Mouse (Mus musculus) left cerebral cortex, adult 9 months (tissue): Measurements from ENCODE around the gene Rai1.
A peak's percentile ranks its signal among the peaks of the same experiment; 100 is the strongest.

Source experiments
- DNase-seq, 2 experiments: peaks; one replicate each; pipeline ENCODE4 v3.0.0; 2022; ENCODE audit warnings: low spot score in 2 of 2

Gene Rai1

GRCm38 (mm10) chr11:60192534-60192933, 87.7 kb downstream of the Rai1 start:
- no peak for DNase-seq

GRCm38 (mm10) chr11:60193556-60193955, 88.7 kb downstream of the Rai1 start:
- no peak for DNase-seq

- no peak for DNase-seq
These were observed 90.3 kb downstream of the Rai1 start for GRCm38 (mm10) chr11:60195108-60195507.

DNA sequence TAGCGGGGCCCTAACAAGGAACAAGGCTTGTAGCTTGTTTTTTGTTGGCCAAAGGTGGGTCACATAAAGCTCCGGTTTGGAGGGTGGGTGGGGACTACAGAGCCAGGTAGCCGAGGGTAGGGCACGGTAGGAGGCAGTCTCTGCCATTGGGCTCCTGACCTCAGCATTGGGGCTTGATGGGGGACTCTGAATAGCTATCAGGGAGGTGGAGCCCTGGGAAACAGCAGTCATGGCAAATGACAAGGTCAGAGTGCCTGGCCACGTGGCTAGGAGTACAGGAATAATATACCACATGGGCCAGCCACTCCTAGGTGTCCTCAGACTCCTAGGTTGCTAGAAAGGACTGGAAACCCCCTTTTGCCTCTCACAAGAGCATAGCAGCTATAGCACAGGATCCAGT, 91.5 kb downstream of the Rai1 start:
- DNase-seq: no peak

DNA sequence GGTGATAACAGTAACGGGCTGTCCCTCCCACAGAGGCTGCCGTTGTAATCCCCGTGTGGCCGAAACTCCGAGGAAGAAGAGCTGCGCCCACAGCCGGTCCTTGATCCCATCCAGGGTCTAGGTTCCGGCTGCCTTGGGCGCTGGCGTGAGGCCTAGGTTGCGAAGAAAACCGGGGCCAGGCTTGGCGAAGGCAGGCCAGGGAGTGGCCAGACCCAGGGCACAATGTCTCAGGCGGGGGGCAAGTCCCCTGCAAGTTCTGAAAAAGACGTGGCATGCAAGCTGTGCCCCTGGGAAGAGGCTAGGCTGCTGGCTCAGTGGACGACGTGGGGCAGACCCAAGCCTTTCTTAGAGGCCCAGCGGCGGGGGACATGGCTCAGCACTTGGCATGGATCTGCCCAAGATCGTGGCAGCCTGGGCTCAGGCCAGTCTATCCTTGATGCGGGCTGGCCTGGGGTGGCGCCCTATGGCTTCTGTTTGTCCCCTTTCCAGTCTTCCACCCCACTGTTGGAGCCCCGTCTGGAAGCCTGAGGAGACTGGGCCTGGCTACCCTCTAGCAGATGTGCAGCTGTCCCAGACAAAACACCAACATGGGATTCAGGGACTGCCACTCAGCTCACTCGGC, 93.3 kb downstream of the Rai1 start:
- no peak for DNase-seq

DNA sequence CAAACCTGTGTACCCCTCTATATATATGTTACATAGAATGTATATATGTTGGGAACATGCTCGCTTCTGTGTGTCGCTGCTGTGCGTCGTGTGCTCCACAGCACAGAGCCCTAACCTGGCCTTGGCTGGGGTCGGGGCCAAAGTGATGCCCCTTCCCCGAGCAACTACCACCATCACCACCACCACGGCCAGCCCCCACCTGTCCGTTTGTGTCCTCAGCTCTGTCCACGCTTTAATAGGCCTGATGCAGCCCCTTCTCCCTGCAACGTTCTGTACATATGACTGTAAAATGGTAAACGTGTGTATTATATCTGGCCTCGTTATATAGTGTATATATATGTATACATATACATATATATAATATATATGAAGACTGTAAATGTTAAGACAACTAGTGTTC, 93.8 kb downstream of the Rai1 start:
- no peak for DNase-seq

- DNase-seq: peak in 1 of 2 experiments; percentile 94
These were observed 94.9 kb downstream of the Rai1 start for GRCm38 (mm10) chr11:60199702-60200184.

DNA sequence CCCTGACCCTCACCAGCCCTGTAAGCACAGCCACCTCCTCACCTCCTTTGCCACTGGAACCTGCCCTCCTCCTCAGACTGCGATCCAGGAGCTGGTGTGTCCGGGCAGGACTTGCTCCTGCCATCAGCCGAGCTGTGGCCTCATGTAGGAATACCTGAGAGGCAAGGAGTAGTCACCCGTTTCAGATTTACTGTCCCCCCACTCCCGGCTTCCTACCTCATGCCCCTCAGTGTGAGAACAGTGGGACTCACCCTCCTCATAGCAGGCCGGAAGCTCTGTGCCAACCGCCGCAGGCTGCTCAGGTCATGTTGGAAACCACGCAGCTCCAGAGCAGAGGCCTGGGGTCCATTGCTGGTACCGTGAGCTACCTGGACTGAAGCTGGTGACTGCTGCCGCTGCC, 95.6 kb downstream of the Rai1 start:
- DNase-seq: no peak

GRCm38 (mm10) chr11:60202710-60203638, 98.2 kb downstream of the Rai1 start:
- no peak for DNase-seq

DNA sequence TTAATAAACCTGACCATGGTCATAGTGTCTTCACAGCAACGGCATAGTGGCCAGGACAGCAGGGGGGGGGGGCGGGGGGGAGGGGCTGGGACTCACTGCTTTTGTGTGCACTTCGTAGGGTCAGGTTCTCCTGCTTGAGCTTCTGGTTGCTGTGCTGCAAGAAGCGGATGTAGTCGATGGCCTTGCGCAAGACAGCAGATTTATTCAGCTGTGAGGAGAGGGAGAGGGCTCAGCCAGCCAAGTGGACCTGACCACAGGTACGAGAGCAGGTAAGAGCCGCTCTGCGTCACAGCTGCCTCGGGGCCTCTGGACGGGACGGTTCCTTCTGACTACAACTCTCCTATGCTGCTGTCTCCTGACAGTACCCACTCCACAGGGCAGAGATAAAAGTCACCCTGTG, 100.2 kb downstream of the Rai1 start:
- no peak for DNase-seq

DNA sequence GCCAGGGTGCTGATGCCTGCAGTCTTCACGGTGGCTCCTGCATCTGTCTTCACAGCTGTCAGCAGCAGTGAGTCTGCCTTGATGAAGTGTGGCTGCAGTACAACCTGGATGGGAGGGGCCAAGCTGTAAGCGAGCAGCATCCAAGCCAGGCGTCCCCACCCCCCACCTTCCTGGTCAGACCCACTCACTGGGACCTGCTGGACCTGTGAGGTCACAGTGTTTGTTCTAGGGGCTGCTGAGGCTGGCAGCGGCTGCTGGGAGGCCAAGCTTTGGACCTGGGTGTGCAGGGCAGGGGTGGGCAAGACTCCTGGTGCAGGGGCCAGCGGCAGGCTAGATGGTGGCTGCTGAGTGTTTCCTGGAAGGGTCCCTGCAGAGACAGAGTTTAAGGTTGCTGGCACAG, 101.4 kb downstream of the Rai1 start:
- no peak for DNase-seq

- DNase-seq: no peak
These were observed 103.4 kb downstream of the Rai1 start for GRCm38 (mm10) chr11:60208201-60208600.

GRCm38 (mm10) chr11:60208712-60209111, 103.9 kb downstream of the Rai1 start:
- DNase-seq: no peak

DNA sequence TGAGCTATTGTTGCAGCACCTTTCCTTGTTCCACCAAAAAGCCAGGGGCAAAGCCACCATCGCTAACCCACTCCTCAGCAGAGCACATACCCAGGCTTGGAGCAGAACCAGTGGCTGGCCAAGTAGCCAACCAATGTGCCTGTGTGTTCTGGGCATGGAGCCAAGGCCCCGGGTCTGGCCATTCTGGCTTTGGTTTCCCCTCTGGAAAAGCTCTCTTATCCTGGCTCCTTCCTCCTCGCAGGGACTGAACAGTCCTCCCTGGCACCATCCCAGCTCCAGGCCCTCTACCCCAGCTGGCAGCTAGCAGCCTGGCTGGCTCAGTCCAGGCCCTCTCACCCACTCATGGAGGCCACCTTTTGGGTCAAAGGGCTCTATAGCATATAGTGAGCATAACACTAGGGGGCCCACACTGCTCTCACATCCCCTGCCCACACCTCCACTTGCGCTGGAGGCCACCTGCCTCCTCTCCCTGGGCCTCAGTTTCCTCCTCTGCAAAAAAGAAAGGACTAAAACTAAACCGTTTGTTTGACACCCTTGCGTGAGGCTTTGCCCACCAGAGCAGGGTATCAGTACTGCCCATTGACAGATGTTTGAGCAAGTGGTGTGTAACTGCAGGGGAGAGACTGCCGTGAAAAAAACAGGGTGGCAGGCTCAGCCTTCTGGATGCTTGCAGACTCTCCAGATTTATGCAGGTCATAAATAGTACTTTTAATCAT, 104.6 kb downstream of the Rai1 start:
- DNase-seq: peak; percentile 71 to 88

DNA sequence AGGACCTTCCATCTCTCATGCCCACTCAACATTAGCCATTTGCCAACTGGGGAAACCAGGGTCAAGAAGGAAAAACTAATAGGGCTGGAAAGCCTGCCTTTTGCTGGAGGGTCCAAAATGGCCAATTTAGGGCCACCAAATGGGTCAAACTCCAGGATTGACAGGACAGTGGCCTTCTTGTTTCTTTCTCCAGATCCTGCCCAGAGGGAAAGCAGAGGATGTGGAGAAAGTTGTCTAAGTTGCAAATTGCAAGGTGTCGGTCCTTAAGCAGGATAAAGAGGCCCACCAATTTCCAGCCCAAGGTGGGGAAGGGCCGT, 105.1 kb downstream of the Rai1 start:
- no peak for DNase-seq

DNA sequence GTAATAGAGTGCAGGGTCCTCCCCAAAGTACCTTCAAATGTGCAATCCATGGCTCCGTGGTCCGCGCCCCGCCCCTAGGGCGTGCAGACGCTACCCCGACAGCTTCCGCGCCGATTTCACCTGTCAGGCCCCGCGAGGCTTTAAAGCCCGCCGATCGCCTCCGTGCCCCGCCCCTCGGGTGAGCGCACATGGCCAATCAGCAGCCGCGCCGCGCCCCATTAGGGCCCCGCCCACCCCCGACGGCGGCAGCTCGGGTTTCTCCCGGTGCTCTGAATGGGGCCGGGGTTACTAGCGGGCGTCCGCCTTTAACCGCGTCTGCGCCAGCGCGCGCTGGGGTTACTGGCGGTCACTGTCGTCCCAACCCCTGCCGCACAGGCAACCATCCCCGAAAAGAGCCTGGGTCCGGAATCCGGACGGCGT, 105.5 kb downstream of the Rai1 start:
- DNase-seq: peak; percentile 77 to 88

GRCm38 (mm10) chr11:60211152-60211551, 106.3 kb downstream of the Rai1 start:
- no peak for DNase-seq

GRCm38 (mm10) chr11:60211761-60212160, 106.9 kb downstream of the Rai1 start:
- DNase-seq: no peak

- DNase-seq: no peak
These were observed 108.5 kb downstream of the Rai1 start for GRCm38 (mm10) chr11:60213266-60213665.

DNA sequence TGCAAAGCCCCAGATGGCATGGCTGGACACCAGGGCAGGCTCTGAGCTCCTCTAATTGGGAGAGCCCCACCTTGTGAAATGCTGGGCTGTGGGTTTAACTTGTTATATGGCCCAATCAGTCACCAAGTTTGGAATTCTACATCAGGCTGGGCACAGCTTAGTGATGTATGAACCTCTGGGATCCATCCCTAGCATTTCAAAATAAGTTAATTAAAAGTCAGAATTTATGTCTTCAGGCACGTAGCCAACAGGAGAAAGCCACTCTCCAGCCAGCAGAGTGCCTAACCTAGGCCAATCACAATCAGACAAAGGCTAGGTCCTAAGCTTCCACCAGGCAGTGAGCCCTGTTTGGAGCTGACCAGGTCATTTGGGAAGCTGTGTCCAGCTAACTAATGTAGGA, 111.9 kb downstream of the Rai1 start:
- DNase-seq: no peak

DNA sequence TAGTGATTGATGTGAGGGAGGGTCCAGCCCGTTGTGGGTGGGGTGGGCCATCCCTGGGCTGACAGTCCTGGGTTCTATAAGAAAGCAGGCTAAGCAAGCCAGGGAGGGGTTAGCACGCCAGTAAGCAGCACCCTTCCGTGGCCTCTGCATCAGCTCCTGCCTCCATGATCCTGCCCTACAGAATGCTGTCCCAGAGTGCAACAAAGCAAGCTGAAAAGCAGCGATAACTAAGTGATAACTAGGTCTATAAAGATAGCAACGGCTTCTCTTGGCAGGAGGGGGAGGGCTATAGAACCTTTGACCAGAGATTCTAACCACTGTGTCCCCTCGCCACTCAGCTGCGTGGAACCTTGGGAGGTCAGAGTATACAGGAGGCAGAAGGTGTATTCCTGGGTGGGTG, 112.7 kb downstream of the Rai1 start:
- DNase-seq: no peak

GRCm38 (mm10) chr11:60219609-60220008, 114.8 kb downstream of the Rai1 start:
- DNase-seq: no peak
